Mouse (Mus musculus) left cerebral cortex, adult 8-10 months (tissue): ENCODE measurements around the gene Zfp980. TPM values are rescaled to one million over a fixed set of nuclear protein-coding genes. Genes with fewer than 3 reads are reported as not detected.
"Not testable (repeated sequence)": the region's sequence is repeated elsewhere in the genome, so short reads cannot be mapped to it uniquely, and the experiment has no call there.

Experiments used
- DNase-seq, 2 experiments: peaks; one replicate each; pipeline ENCODE4 v3.0.0; 2022; ENCODE audit warnings: low spot score in 2 of 2
- total RNA-seq, 4 experiments: library from RNA; stranded (reverse); gene quantifications; 2 replicates each; pipeline ENCODE4 v1.2.4; 2022

The Zfp980 gene
- total RNA-seq: under 1 TPM in 1 of 4 experiments, not detected in 3; 0.41 TPM

DNA sequence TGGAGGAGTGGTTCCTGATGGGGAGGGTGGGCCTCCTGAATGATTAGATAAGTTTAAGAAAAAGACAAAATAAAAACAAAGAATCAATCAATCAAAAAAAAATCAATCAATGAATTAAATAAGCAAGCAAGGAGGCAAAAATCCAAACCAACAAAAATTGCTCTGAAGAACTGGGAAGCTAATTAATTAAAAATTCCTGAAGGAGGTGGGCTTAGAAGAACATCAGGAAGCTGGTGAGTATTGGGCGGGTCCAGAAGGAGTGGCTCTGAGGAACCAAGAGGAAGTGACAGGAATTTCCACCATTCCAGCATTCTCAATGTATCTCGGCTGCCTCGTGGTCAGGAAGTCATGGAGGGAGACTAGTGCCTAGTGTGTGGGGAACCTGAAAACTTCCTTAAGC lies at the start of gene Zfp980:
Gene Zfp980, plus strand, starts transcription at position 301 of the 400 bp plus-strand sequence.
- DNase-seq: not testable (repeated sequence)

DNA sequence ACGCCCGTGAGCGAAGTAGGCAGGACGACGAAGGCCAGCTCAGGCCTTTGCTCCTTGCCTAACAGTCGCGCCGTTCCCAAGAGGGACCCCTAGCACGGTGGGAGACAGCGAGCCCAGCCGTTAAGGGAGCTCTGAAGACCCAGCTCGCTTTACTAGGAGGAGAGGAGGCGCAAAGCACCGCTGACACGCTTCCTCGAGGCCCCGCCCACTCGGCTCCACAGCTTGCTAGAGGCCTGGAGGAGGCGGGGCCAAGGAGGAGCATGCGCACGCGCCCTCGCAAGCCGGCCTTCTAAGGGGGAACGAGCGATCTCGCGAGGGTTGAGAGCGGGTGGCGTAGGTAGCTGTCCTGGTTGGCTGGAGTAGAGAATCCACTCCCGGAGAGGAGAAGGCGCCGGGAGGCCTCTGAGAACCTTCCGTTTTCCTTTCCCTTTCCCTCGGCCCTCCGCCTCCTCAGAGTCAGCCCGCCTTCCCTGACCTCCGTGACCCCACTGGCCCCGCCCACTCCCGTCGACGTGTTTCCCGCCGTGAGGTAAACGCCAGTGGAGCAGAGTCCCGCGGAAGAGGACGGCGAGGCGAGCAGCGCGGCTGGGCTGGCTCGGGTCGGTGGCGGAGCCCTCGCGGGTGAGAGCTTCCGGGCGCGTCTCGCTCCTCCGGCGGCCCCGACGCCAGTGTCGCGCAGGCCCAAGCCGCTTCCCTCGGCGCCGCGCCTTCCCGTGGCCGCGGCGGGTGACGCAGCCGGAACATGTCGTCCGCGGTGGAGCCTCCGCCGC lies 29.9 kb upstream of the Zfp980 start:
- DNase-seq: not testable (repeated sequence)

DNA sequence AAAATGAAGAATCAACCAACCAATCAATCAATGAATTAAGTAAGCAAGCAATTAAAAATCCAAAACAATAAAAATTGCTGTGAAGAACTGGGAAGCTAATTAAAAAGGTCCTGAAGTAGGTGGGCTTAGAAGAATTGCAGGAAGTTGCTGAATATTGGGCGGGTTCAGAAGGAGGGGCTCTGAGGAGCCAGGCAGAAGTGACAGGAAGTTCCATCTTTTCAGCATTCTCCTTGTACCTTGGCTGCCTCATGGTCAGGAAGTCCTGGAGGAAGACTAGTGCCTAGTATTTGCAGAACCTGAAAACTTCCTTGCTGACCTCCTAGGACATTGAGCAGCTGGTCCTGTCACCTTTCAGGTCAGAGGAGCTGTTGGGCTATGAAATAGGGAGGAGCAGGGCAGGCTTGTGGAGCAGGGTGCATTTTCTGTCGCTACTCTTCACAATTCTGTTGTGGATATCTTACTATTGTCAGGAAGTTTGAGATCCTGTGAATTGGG lies 3.8 kb downstream of the Zfp980 start:
- DNase-seq: not testable (repeated sequence)

DNA sequence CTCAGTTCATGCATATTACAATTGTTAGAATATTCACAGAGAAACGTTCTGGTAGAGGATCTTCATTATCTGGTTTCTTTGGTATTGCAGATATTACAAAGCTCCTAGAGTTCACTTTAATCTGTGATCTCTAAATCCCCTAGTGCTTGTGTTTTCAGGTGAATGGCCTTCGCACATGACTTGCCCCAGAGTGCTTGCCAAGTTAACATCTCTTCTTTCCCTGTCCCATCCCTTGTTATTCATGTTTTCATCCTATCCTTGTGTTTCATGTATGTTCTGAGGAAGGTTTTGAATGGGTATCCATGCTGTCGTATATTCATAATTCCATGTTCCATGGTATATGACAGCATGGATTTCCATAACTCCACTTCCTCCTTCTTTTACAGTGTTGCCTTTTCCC lies 9.7 kb downstream of the Zfp980 start:
- DNase-seq: not testable (repeated sequence)

DNA sequence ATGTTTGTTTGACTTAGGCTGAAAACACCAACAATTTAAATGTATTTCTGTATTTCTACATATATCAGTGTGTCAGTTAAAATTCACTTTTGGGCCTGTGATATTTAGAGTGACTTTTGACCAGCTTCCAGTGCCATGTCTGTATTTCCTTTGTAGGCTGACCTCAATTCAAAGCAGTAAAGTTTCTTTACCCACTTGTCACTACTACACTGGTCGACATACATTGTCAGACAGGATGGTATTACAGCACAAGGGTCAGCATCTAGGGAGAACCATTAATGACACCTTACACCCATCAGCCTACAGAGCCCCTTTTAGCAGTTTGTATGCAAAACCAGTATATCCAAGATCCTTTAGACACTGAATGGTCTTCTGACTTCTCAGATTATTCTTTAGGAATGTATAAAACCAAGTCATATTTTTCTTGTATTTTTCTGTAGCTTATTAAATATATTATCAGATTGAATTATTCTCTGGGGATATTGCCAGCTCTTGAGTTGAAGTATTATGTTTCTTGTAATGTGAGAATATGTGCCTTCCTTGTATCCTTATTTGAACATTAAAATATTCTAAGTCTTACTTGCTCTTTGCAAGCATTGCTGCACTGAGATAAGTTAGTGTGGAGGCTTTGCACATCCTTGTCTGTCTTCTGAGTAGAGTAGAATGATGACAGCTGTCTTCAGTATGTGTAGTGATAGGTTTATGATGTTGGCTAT lies 10.3 kb downstream of the Zfp980 start:
- not testable (repeated sequence) for DNase-seq

DNA sequence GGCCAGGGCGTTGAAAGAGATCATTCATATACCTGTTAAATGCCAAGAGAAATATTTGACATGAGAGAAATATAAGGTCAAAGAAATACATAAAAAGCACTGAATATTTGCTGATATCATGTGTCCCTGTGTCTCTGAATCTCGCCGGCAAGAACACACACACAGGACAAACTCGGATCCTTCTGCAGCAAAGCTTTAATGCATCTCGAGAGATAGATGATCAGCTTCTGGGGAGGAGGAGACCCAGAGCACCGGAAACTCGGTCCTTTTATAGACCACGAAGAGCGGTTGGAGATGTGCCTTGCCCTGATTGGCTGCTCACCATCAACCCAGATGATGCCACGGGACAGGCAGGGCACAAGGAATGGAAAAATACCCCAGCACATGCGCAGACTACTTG lies 11.5 kb downstream of the Zfp980 start:
- not testable (repeated sequence) for DNase-seq

DNA sequence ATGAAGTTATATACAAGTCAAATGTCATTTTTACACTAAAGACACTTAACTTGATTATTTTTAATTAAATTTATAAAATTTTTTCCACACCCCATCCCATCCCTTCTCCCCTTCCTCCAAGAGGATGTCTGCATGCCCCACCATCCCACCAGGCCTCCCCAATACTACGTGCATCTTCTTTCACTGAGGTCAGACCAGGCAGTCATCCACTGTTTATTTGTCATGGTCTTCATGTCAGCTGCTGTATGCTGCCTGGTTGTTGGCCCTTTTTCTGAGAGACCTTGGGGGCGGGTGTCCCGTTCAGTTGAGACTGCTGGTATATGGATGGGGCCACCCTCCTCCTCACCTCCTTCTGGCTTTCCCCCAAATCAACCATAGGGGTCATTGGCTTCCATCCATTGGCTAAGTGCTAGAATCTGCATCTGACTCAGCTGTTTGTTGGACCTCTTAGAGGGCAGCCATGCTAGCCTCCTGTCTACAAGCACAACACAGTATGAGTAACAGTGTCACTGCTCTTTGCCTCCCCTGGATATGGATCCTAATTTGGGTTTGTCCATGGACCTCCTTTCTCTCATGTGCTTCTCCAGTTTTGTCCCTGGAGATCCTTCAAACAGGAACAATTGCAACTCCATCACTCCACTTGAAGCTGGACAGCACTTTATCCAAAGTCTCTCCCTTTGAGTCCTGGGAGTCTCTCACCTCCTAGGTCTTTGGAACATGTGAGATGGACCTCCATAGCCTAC lies 12.7 kb downstream of the Zfp980 start:
- not testable (repeated sequence) for DNase-seq

DNA sequence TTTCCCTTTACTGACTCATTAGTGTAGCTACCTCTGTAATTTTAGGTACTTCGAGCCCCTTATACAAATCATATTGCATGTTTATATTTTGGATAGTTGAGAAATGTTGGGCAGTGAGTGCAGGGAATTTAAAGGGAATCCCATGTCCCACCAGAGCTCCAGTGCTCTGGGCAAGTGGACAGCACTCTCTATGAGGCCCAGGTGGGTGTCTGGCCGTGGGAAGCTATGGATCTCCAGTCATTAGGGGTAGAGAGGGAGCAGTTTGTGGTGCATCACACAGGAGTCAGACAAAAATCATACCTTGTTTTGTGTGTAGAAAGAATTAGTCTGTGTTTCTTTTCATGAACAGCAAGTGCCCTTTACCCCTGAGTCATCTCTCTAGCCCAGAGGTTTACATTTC lies 15.6 kb downstream of the Zfp980 start:
- not testable (repeated sequence) for DNase-seq

DNA sequence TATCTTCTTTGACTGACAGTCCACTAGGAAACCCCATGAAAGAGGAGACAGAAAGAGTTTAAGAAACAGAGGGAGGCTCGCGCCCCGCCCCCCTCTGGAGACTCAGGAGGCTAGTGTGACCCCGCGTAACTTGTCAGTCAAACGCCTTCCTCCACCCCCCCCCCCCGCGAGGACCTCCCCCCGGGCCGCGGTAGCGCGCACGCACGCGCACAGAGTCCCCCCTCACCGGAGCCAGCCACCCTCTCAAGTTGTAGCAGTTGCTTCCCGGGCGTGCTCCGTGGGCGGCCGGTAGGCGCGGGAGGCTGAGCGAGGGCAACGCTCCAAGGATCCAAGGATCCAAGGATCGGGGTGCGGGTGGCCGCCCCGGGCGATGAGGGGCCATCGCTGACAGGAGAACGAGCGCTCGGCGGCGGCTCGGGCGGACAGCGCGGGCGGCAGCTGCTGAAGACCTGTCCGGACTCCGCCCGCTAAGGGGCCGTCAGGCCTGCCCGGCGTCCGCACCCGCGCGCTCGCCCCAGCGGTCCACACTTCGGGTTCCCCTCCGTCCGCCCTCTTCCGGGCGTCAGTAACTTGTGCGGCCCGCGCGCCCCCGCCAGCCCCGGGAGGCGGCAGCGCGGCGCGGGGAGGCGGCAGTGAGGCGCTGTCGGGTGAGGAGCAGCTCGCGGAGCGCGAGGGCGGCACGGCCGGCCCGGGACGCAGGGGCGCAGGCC lies 74.6 kb downstream of the Zfp980 start:
- DNase-seq: not testable (repeated sequence)

DNA sequence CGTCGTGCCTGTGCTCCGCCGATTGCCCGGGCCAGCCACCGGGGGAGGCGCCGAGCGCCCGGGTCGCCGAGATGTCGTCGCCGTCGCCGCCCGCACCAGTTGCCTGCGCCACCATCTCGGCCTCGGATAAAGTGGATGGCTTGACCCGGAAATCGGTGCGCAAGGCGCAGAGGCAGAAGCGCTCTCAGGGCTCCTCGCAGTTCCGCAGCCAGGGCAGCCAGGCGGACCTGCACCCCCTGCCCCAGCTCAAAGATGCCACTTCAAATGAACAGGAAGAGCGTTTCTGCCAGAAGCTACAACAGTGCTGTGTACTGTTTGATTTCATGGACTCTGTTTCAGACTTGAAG lies 75.1 kb downstream of the Zfp980 start:
- DNase-seq: not testable (repeated sequence)

Other genes with a start within 250 kb of the Zfp980 start
- under 1 TPM in 3 of 4 experiments, not detected in 1; 0.16 to 0.23 (median 0.21) TPM for gene Zfp990, start 159.9 kb upstream of the Zfp980 start, total RNA-seq
- gene Gm13212, start 85.5 kb upstream of the Zfp980 start, total RNA-seq: under 1 TPM; 0.21 to 0.48 (median 0.40) TPM
- under 1 TPM in 1 of 4 experiments, not detected in 3; 0.58 TPM for gene Zfp986, start 198.1 kb downstream of the Zfp980 start, total RNA-seq